Comparison of ENCODE assay signal across 25 mouse cellular contexts in genomic region chr7:83798004-83798403, GRCm38 (mm10). TPM values are rescaled to one million over a fixed set of nuclear protein-coding genes. Genes with fewer than 3 reads are reported as not detected.
DNase-seq lines count a peak whose midpoint lies in the region; ATAC-seq and TF ChIP-seq lines count a peak whose summit lies in the region.
"Had no signal": no experiment of that assay in that cellular context is flagged by ENCODE, and none has a peak within 500 bp of the region (broad histone marks: within the 10 kb centered on the region; RNA-seq: fewer than 3 reads in every experiment).

No protein-coding gene starts in this region.

- H3K27me3 ChIP-seq in lung, embryonic 14.5 days (ENCODE audit: insufficient read depth, low read length) = no peaks in the 10 kb centered on the region
- H3K27me3 ChIP-seq in stomach, embryonic 14.5 days (ENCODE audit: control insufficient read depth, insufficient read depth, low read length) = no peaks in the 10 kb centered on the region
- H3K27me3 ChIP-seq in heart, adult 2 months (ENCODE audit: control insufficient read depth, insufficient read depth, low read length) = no peaks in the 10 kb centered on the region
- H3K27me3 ChIP-seq: kidney, embryonic 15.5 days had no signal

- H3K4me3 ChIP-seq in lung, embryonic 14.5 days (ENCODE audit: low read depth, low read length) = no peak overlapping the region
- H3K4me3 ChIP-seq in embryonic fibroblast, embryonic 13.5 days (ENCODE audit: insufficient read depth, low read length) = no peak overlapping the region
- H3K4me3 ChIP-seq in stomach, embryonic 14.5 days (ENCODE audit: low read depth, low read length) = no peak overlapping the region
- H3K4me3 ChIP-seq in heart, adult 2 months = no peak overlapping the region
- H3K4me3 ChIP-seq: kidney, embryonic 15.5 days had no signal

- no peak overlapping the region for H3K9ac ChIP-seq in lung, embryonic 14.5 days
- H3K9ac ChIP-seq in stomach, embryonic 14.5 days (replicated peaks; ENCODE audit: low read depth, low read length) = no peak overlapping the region
- H3K9ac ChIP-seq in heart, adult 2 months (ENCODE audit: low read depth, low read length) = no peak overlapping the region
- H3K9ac ChIP-seq: hindbrain, embryonic 14.5 days; kidney, embryonic 15.5 days; liver, postnatal 0 days had no signal

- DNase-seq in lung, embryonic 14.5 days = peak; percentile 45
- DNase-seq in lung, postnatal 25 days (ENCODE audit: low spot score) = no peak
- DNase-seq in adipocyte (ENCODE audit: low spot score) = peak; percentile 11
- no peak for DNase-seq in heart, adult 2 months
- DNase-seq in cerebellum, adult 11 months = no peak
- no peak for DNase-seq in testis, postnatal 10 days (ENCODE audit: low spot score)
- DNase-seq: adrenal gland, postnatal 14 days; cerebellum, postnatal 10 days; gastrocnemius, postnatal 25 days; heart, adult 18-20 months; layer of hippocampus, adult 9-11 months; liver, postnatal 0 days had no signal

- H3K27ac ChIP-seq in lung, embryonic 14.5 days (ENCODE audit: low read depth) = no peak overlapping the region
- peak overlapping the region; percentile 77 for H3K27ac ChIP-seq in embryonic fibroblast, embryonic 13.5 days (ENCODE audit: insufficient read depth, low read length)
- H3K27ac ChIP-seq in stomach, embryonic 14.5 days (ENCODE audit: low read length) = peak overlapping the region; percentile 64; the same call in 1 of the 2 replicates
- no peak overlapping the region for H3K27ac ChIP-seq in heart, adult 2 months
- H3K27ac ChIP-seq: hindbrain, embryonic 14.5 days; kidney, embryonic 15.5 days had no signal

- TF ChIP-seq POLR2A in embryonic fibroblast, embryonic 13.5 days (IDR thresholded peaks at IDR 0.05; ENCODE audit: low read depth, low read length) = no peak
- no peak for TF ChIP-seq POLR2A in heart, adult 2 months (IDR thresholded peaks at IDR 0.05; ENCODE audit: insufficient read depth, low read depth, low read length)

- no peak for TF ChIP-seq EP300 in heart, adult 2 months (IDR thresholded peaks at IDR 0.05; ENCODE audit: insufficient read depth, low read depth, low read length)

- H3K9me3 ChIP-seq in lung, embryonic 14.5 days (ENCODE audit: low read depth, low read length) = no peaks in the 10 kb centered on the region
- no peaks in the 10 kb centered on the region for H3K9me3 ChIP-seq in stomach, embryonic 14.5 days (ENCODE audit: control insufficient read depth, low read depth, low read length)
- H3K9me3 ChIP-seq: kidney, embryonic 15.5 days had no signal

- H3K36me3 ChIP-seq in lung, embryonic 14.5 days (ENCODE audit: insufficient read depth) = no peaks in the 10 kb centered on the region
- no peaks in the 10 kb centered on the region for H3K36me3 ChIP-seq in stomach, embryonic 14.5 days (ENCODE audit: control insufficient read depth, insufficient read depth, low read length)
- no peaks in the 10 kb centered on the region for H3K36me3 ChIP-seq in heart, adult 2 months (ENCODE audit: control insufficient read depth, insufficient read depth, low read length)
- H3K36me3 ChIP-seq: kidney, embryonic 15.5 days had no signal

- TF ChIP-seq CTCF in lung, embryonic 14.5 days (IDR thresholded peaks at IDR 0.05; ENCODE audit: low read depth) = no peak
- TF ChIP-seq CTCF in embryonic fibroblast, embryonic 13.5 days (IDR thresholded peaks at IDR 0.05; ENCODE audit: borderline replicate concordance, insufficient read depth, low read length) = no peak
- TF ChIP-seq CTCF in heart, adult 2 months (IDR thresholded peaks at IDR 0.05) = no peak

- no peaks in the 10 kb centered on the region for H3K79me2 ChIP-seq in heart, adult 2 months (replicated peaks; ENCODE audit: control insufficient read depth, insufficient read depth, low read length)

- peaks cover 2% of the 10 kb centered on the region; the same call in 1 of the 2 replicates for H3K4me1 ChIP-seq in lung, embryonic 14.5 days (ENCODE audit: insufficient read depth)
- peaks cover 10% of the 10 kb centered on the region for H3K4me1 ChIP-seq in embryonic fibroblast, embryonic 13.5 days (ENCODE audit: control insufficient read depth, insufficient read depth, low read length)
- peaks cover 7% of the 10 kb centered on the region; the same call in 1 of the 2 replicates for H3K4me1 ChIP-seq in stomach, embryonic 14.5 days (ENCODE audit: control insufficient read depth, insufficient read depth, low read length)
- peaks cover 2% of the 10 kb centered on the region for H3K4me1 ChIP-seq in heart, adult 2 months (ENCODE audit: control insufficient read depth, insufficient read depth, low read length)

- H3K4me2 ChIP-seq in lung, embryonic 14.5 days = no peak overlapping the region
- H3K4me2 ChIP-seq in stomach, embryonic 14.5 days (replicated peaks; ENCODE audit: low read depth, low read length) = no peak overlapping the region
- H3K4me2 ChIP-seq: hindbrain, embryonic 14.5 days; kidney, embryonic 15.5 days; liver, embryonic 11.5 days; midbrain, embryonic 11.5 days had no signal

- intact Hi-C loops in heart, adult 2 months (cut with DNase I) = no loop called here

- no peak for ATAC-seq in lung, embryonic 14.5 days (ENCODE audit: insufficient read depth)
- ATAC-seq in stomach, embryonic 14.5 days (ENCODE audit: insufficient number of reproducible peaks, insufficient read depth, low FRiP score, low read depth) = peak; percentile 54; the same call in 1 of the 2 replicates
- ATAC-seq: activated CD4-positive, CD25-positive, alpha-beta regulatory T cell, adult 4 months; inflammation-experienced regulatory T-cells, adult 6 months; liver, postnatal 0 days had no signal

RNA-seq across cellular contexts. Expression of gene Cfap161, which starts 3.3 kb away (rescaled TPM):
- 0.13 and 0.22 TPM in 2 replicates for polyA plus RNA-seq in lung, embryonic 14.5 days (2014; fragmentation: Nextera tagmentation; extraction: Ambion mirVana)
- not detected in 2 replicates for polyA plus RNA-seq in embryonic fibroblast, embryonic 13.5 days (2011; ENCODE audit: insufficient read length, low read depth, missing spikeins)
- polyA plus RNA-seq in stomach, embryonic 14.5 days (2014; fragmentation: Nextera tagmentation; extraction: Ambion mirVana) = 0.25 and 0.31 TPM in 2 replicates
- not detected for total RNA-seq in heart, adult 2 months (2021)
- polyA plus RNA-seq in heart, adult 2 months (2012; rRNA removed) = 0.35 and 0.50 TPM in 2 replicates
- total RNA-seq: adrenal gland, postnatal 14 days; gastrocnemius, postnatal 25 days; heart, adult 18-20 months; heart, postnatal 25 days; megakaryocyte progenitor cell, adult 5-6 weeks; MEL had no signal
- polyA plus RNA-seq: activated CD4-positive, CD25-positive, alpha-beta regulatory T cell, adult 4 months; C2C12; inflammation-experienced regulatory T-cells, adult 6 months; large intestine, adult 2 months; liver, embryonic 11.5 days; liver, postnatal 0 days; midbrain, embryonic 11.5 days had no signal

RNA-seq across cellular contexts. Expression of gene Il16, which starts 52.5 kb away (rescaled TPM):
- polyA plus RNA-seq in lung, embryonic 14.5 days (2014; fragmentation: Nextera tagmentation; extraction: Ambion mirVana) = 2.3 and 2.8 TPM in 2 replicates
- polyA plus RNA-seq in embryonic fibroblast, embryonic 13.5 days (2011; ENCODE audit: insufficient read length, low read depth, missing spikeins) = 0.47 TPM in 1 of 2 replicates, not detected in the other
- polyA plus RNA-seq in stomach, embryonic 14.5 days (2014; fragmentation: Nextera tagmentation; extraction: Ambion mirVana) = 3.9 and 4.4 TPM in 2 replicates
- total RNA-seq in heart, adult 2 months (2021) = 1 to 10 TPM; 5.6 to 7.6 TPM
- 6.1 and 8.0 TPM in 2 replicates for polyA plus RNA-seq in heart, adult 2 months (2012; rRNA removed)
- polyA plus RNA-seq: C2C12 had no signal

Comparison
In these comparisons a context has a peak if more than half of its experiments do, and no peak if none do; other contexts are left out.
1. DNase-seq: peak in lung, embryonic 14.5 days (single experiment) and adipocyte (single experiment); none in lung, postnatal 25 days (single experiment), heart, adult 2 months (0 of 2), cerebellum, adult 11 months (single experiment) and testis, postnatal 10 days (single experiment).
2. H3K27ac ChIP-seq: peak in embryonic fibroblast, embryonic 13.5 days (single experiment) and stomach, embryonic 14.5 days (single experiment); none in lung, embryonic 14.5 days (single experiment) and heart, adult 2 months (single experiment).